Mouse (Mus musculus): ENCODE measurements at regions not wholly inside any gene's neighbourhood (a gene's known extent, or its start where the extent isn't known, plus 50 kb on each side); places are given as distances from the start of the nearest gene placed in this dataset.

GRCm38 (mm10) chr4:48725660-48726348 is 62.5 kb downstream of the Cavin4 start:
- no peak for DNase-seq

GRCm38 (mm10) chr4:48726349-48726835 is 63.1 kb downstream of the Cavin4 start:
- DNase-seq = no peak

GRCm38 (mm10) chr4:48734854-48735564 is 71.7 kb downstream of the Cavin4 start:
- DNase-seq = no peak

- no peak for DNase-seq
These were observed 82.9 kb downstream of the Cavin4 start for GRCm38 (mm10) chr4:48746237-48746636.

- no peak for DNase-seq
These were observed 86.3 kb downstream of the Cavin4 start for GRCm38 (mm10) chr4:48749566-48749965.

- DNase-seq = no peak
These were observed 86.8 kb downstream of the Cavin4 start for GRCm38 (mm10) chr4:48750087-48750486.

GRCm38 (mm10) chr4:48754466-48755171 is 91.3 kb downstream of the Cavin4 start:
- peak in 1 of 2 experiments; percentile 14 for DNase-seq

GRCm38 (mm10) chr4:48760625-48761024 is 97.3 kb downstream of the Cavin4 start:
- DNase-seq = no peak

- DNase-seq = no peak
These were observed 103.1 kb downstream of the Cavin4 start for GRCm38 (mm10) chr4:48766458-48766857.

GRCm38 (mm10) chr4:48770403-48770953 is 107.2 kb downstream of the Cavin4 start:
- no peak for DNase-seq

GRCm38 (mm10) chr4:48770954-48771665 is 107.8 kb downstream of the Cavin4 start:
- peak; percentile 51 to 66 for DNase-seq

GRCm38 (mm10) chr4:48771836-48772235 is 108.5 kb downstream of the Cavin4 start:
- DNase-seq = no peak

- peak; percentile 57 to 89 for DNase-seq
These were observed 116.0 kb downstream of the Cavin4 start for GRCm38 (mm10) chr4:48779202-48779905.

GRCm38 (mm10) chr4:48779955-48780354 is 116.6 kb downstream of the Cavin4 start:
- DNase-seq = no peak

GRCm38 (mm10) chr4:48781099-48781498 is 117.8 kb downstream of the Cavin4 start:
- DNase-seq = no peak

- no peak for DNase-seq
These were observed 119.4 kb downstream of the Cavin4 start for GRCm38 (mm10) chr4:48782686-48783085.

GRCm38 (mm10) chr4:48791096-48791495 is 127.8 kb downstream of the Cavin4 start:
- no peak for DNase-seq

- peak in 1 of 2 experiments; percentile 22 for DNase-seq
These were observed 140.5 kb downstream of the Cavin4 start for GRCm38 (mm10) chr4:48803777-48804176.

GRCm38 (mm10) chr4:48808571-48808970 is 145.3 kb downstream of the Cavin4 start:
- DNase-seq = no peak

GRCm38 (mm10) chr4:48833718-48834117 is 170.4 kb downstream of the Cavin4 start:
- no peak for DNase-seq

- DNase-seq = peak; percentile 21 to 23
These were observed 179.5 kb downstream of the Cavin4 start for GRCm38 (mm10) chr4:48842777-48843214.

GRCm38 (mm10) chr4:48871105-48871504 is 188.0 kb upstream of the Plppr1 start:
- DNase-seq = no peak
